Mouse (Mus musculus) erythroblast, embryonic 14.5 days (primary cell): Measurements from ENCODE around the gene Emx1. TPM values are rescaled to one million over a fixed set of nuclear protein-coding genes. Genes with fewer than 3 reads are reported as not detected.

Experiments
- H3K27me3 ChIP-seq: 2 replicates; pipeline ENCODE4 v1.6.1; 2012; ENCODE audit warnings: inconsistent platforms; ENCODE audit not compliant: control insufficient read depth
- H3K36me3 ChIP-seq: 2 replicates; pipeline ENCODE4 v1.6.1; 2012; ENCODE audit warnings: mild to moderate bottlenecking, inconsistent platforms; ENCODE audit not compliant: control insufficient read depth
- H3K4me1 ChIP-seq: 2 replicates; pipeline ENCODE4 v1.6.1; 2012; ENCODE audit warnings: inconsistent platforms; ENCODE audit not compliant: control insufficient read depth
- H3K4me3 ChIP-seq: replicated peaks from 2 replicates; pipeline ENCODE3; 2012; ENCODE audit warnings: moderate library complexity, mild to moderate bottlenecking, inconsistent platforms
- H3K9me3 ChIP-seq: 2 replicates; pipeline ENCODE4 v1.6.1; 2012; ENCODE audit warnings: low read length, inconsistent platforms, mixed read lengths; ENCODE audit not compliant: control insufficient read depth
- GATA1 ChIP-seq: IDR thresholded peaks from 2 replicates; pipeline ENCODE4 v1.6.1; 2012; ENCODE audit warnings: low read length, inconsistent platforms, mixed read lengths
- TAL1 ChIP-seq: IDR thresholded peaks from 3 replicates; pipeline ENCODE4 v1.6.1; 2012; ENCODE audit warnings: low read length, inconsistent platforms, mixed read lengths
- polyA plus RNA-seq: library from polyadenylated mRNA; stranded (reverse); fragments of >175 nt; gene quantifications from 2 replicates; pipeline ENCODE4 v1.2.3, GENCODE M21; 2012

Gene Emx1
- polyA plus RNA-seq, 1 experiment, result not detected

- H3K9me3 ChIP-seq, result no peaks in the 10 kb centered on the region
- H3K4me1 ChIP-seq, result no peaks in the 10 kb centered on the region; the same call in 1 of the 2 replicates
- no peaks in the 10 kb centered on the region for H3K27me3 ChIP-seq
- TF ChIP-seq TAL1 (no peak), GATA1 (no peak)
- no peaks in the 10 kb centered on the region for H3K36me3 ChIP-seq
- H3K4me3 ChIP-seq, result no peak overlapping the region
These were observed 51.8 kb downstream of the Emx1 start for GRCm38 (mm10) chr6:85239044-85239489.

DNA sequence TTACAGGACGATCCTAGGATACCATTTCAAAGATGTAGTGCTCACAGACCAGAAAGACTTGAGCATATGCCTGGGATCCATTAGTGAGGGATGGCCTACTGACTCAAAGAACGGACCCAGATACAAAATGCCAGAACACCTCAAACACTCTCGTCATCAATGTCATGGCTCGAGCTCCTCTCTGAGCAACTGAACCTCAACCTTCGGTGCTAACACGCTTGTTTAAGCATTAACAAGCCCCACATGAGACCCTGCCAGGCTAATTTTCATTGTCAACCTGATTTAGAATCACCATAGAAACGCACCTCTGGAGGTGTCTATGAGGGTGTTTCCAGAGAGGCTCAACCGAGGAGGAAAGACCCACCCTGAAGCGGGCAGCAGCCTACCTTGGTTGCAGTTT lies 62.6 kb downstream of the Emx1 start:
- H3K4me3 ChIP-seq, result no peak overlapping the region
- 0 out of 2 replicates have a peak, but pooled peaks cover 4% of the 10 kb centered on the region for H3K9me3 ChIP-seq
- no peaks in the 10 kb centered on the region for H3K36me3 ChIP-seq
- no peaks in the 10 kb centered on the region for H3K4me1 ChIP-seq
- H3K27me3 ChIP-seq, result no peaks in the 10 kb centered on the region
- TF ChIP-seq TAL1, result no peak
- TF ChIP-seq GATA1, result no peak

- Histone ChIP-seq H3K4me3 (no peak overlapping the region), H3K4me1 (no peaks in the 10 kb centered on the region), H3K9me3 (no peaks in the 10 kb centered on the region), H3K36me3 (no peaks in the 10 kb centered on the region), H3K27me3 (no peaks in the 10 kb centered on the region)
- TF ChIP-seq GATA1 (no peak), TAL1 (no peak)
These were observed 63.6 kb downstream of the Emx1 start for GRCm38 (mm10) chr6:85250811-85251241.

GRCm38 (mm10) chr6:85252251-85253058 lies 65.2 kb downstream of the Emx1 start:
- TF ChIP-seq GATA1, result no peak
- no peak for TF ChIP-seq TAL1
- no peaks in the 10 kb centered on the region for H3K9me3 ChIP-seq
- H3K36me3 ChIP-seq, result no peaks in the 10 kb centered on the region
- H3K4me3 ChIP-seq, result no peak overlapping the region
- H3K4me1 ChIP-seq, result no peaks in the 10 kb centered on the region
- H3K27me3 ChIP-seq, result no peaks in the 10 kb centered on the region

DNA sequence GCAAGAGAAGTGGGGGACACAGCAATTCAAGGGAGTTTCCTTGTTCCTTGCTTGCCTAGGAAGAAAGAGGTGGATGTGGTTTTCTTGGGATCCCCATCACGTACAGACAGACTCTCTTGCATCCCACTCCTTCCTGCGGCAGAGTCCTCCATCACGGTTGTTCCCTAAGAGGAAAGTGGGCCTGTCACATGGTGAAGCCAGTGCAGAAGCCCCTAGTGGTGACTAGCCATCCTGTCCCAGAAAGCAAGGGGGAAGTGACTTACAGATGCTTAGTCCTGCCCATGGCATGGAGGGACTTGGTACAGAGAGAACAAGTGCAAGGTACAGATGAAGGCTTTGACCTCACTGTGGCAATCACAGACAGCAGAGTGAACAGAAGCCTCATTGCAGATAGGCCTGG lies 66.0 kb downstream of the Emx1 start:
- Histone ChIP-seq H3K9me3 (no peaks in the 10 kb centered on the region), H3K4me3 (no peak overlapping the region), H3K36me3 (no peaks in the 10 kb centered on the region), H3K4me1 (no peaks in the 10 kb centered on the region), H3K27me3 (no peaks in the 10 kb centered on the region)
- TF ChIP-seq TAL1, result no peak
- TF ChIP-seq GATA1, result no peak

Other genes with a start within 250 kb of the Emx1 start
- gene Exoc6b, start 117.9 kb upstream of the Emx1 start, polyA plus RNA-seq, result 0.04 TPM in 1 of 2 replicates, not detected in the other
- gene Spr, start 49.7 kb upstream of the Emx1 start, polyA plus RNA-seq, result 0.86 and 1.1 TPM in 2 replicates
- gene Sfxn5, start 146.0 kb downstream of the Emx1 start, polyA plus RNA-seq, result 0.01 and 0.08 TPM in 2 replicates
- 0.01 and 0.03 TPM in 2 replicates for gene Rab11fip5, start 187.2 kb downstream of the Emx1 start, polyA plus RNA-seq
- gene Noto, start 236.4 kb downstream of the Emx1 start, polyA plus RNA-seq, result not detected in 2 replicates
- gene Smyd5, start 244.6 kb downstream of the Emx1 start, polyA plus RNA-seq, result 0.37 and 0.47 TPM in 2 replicates